Mouse (Mus musculus) liver, embryonic 15.5 days (tissue): ENCODE results near the gene Cacna1d. TPM values are rescaled to one million over a fixed set of nuclear protein-coding genes. Genes with fewer than 3 reads are reported as not detected.

Source experiments
- ATAC-seq: fragments of 200-750 bp; cut with Nextera tagmentation; 2 replicates; pipeline ENCODE4 v1.8.0; 2017; ENCODE audit warnings: moderate number of reproducible peaks, mild to moderate bottlenecking, moderate library complexity; ENCODE audit not compliant: insufficient read depth
- H3K27ac ChIP-seq: fragments of 300-500 bp; sonication (generic); replicated peaks from 2 replicates; pipeline ENCODE4 v1.5.1; 2015; ENCODE audit warnings: mild to moderate bottlenecking, inconsistent platforms
- H3K27me3 ChIP-seq: fragments of 300-500 bp; sonication (generic); 2 replicates; pipeline ENCODE4 v1.6.1; 2015; ENCODE audit warnings: mild to moderate bottlenecking, inconsistent platforms
- H3K36me3 ChIP-seq: fragments of 300-500 bp; sonication (generic); replicated peaks from 2 replicates; pipeline ENCODE4 v1.6.1; 2015; ENCODE audit warnings: moderate library complexity, mild to moderate bottlenecking, inconsistent platforms
- H3K4me1 ChIP-seq: fragments of 300-500 bp; sonication (generic); replicated peaks from 2 replicates; pipeline ENCODE4 v1.6.1; 2015; ENCODE audit warnings: inconsistent platforms
- H3K4me2 ChIP-seq: fragments of 300-500 bp; sonication (generic); 2 replicates; pipeline ENCODE4 v1.6.1; 2015; ENCODE audit warnings: moderate library complexity, mild to moderate bottlenecking, inconsistent platforms
- H3K4me3 ChIP-seq: fragments of 300-500 bp; sonication (generic); replicated peaks from 2 replicates; pipeline ENCODE4 v1.5.1; 2015; ENCODE audit warnings: mild to moderate bottlenecking, inconsistent platforms
- H3K9ac ChIP-seq: fragments of 300-500 bp; sonication (generic); 2 replicates; pipeline ENCODE4 v1.6.1; 2015; ENCODE audit warnings: moderate library complexity, mild to moderate bottlenecking, inconsistent platforms
- H3K9me3 ChIP-seq: fragments of 300-500 bp; sonication (generic); replicated peaks from 2 replicates; pipeline ENCODE4 v1.6.1; 2016; ENCODE audit warnings: inconsistent platforms
- WGBS: fragments of 180-500 bp; shearing (Covaris S2); methylation state at CpG from one replicate; pipeline ENCODE4 v1.1.7; 2015; ENCODE audit warnings: mixed read lengths; ENCODE audit not compliant: insufficient replicate concordance; 5-methylcytosine and 5-hydroxymethylcytosine counted together
- polyA plus RNA-seq: library from polyadenylated mRNA; unstranded; fragments of >200 nt; fragmentation: Nextera tagmentation; extraction: Ambion mirVana; gene quantifications from 2 replicates; pipeline ENCODE4 v1.2.1, GENCODE M21; 2015

Cacna1d gene
- polyA plus RNA-seq, 1 experiment from 2014 or later, result 0.17 TPM

DNA sequence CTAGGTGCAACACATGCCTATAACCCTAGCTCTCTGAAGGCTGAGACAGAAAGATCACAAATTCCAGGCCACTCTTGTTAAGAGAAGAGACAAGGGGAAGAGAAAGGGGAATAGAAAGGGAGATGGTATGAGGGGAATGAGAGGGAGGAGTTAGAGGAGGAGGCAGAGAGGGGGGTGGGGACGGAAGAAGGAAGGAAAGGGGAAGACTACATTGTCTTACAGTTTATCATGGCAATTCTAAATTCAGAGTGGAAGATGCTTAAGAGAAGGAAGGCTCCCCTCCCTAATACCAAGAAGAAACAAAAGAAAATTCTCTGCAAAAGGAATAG lies 199.2 kb downstream of the Cacna1d start:
- ATAC-seq, result no peak
- no peak overlapping the region for H3K9ac ChIP-seq
- H3K27ac ChIP-seq, result no peak overlapping the region
- H3K27me3 ChIP-seq, result no peaks in the 10 kb centered on the region
- H3K4me2 ChIP-seq, result no peak overlapping the region
- H3K4me1 ChIP-seq, result no peaks in the 10 kb centered on the region
- no peak overlapping the region for H3K4me3 ChIP-seq
- 24% methylated on average over 1 of the region's 1 CpGs for WGBS
- H3K9me3 ChIP-seq, result no peaks in the 10 kb centered on the region
- no peaks in the 10 kb centered on the region for H3K36me3 ChIP-seq

DNA sequence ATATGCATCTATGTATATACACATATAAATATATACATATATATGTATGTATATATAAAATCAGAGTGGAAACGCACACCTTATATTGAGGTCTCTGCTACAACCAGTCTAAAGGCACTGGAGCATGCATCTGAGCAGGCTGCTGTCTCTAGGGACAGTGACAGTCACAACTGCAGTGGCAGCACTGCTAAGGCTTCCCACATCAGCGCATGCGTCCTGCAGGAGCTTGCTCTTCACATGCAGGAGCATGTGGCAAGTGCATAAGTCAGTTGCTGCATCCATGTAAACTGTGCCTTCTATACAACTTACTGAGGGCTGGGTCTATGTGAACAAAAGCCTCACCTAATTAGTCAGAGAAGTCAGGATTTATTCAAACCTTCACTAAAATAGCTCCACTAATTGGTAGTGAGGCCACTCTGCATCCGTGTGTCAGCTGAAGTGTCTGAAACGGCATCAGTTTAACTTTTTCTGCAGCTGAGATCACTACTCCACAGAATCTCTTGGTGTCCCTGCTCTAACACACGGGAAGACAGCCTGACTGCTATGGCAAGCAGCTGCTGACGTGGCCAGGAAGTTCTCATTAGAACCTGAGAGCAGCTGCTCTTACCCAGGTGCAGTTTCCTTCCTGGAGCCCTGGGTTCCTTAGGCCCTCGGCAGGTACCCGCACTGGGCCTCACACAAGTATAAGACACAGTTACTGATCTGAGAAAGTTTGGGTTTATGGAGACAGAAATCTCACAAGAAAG lies 199.7 kb downstream of the Cacna1d start:
- Histone ChIP-seq H3K36me3 (no peaks in the 10 kb centered on the region), H3K9me3 (no peaks in the 10 kb centered on the region), H3K27me3 (no peaks in the 10 kb centered on the region), H3K4me1 (no peaks in the 10 kb centered on the region), H3K4me2 (no peak overlapping the region), H3K4me3 (no peak overlapping the region), H3K27ac (no peak overlapping the region), H3K9ac (no peak overlapping the region)
- ATAC-seq, result no peak
- WGBS, result 55% methylated on average over 9 of the region's 9 CpGs

DNA sequence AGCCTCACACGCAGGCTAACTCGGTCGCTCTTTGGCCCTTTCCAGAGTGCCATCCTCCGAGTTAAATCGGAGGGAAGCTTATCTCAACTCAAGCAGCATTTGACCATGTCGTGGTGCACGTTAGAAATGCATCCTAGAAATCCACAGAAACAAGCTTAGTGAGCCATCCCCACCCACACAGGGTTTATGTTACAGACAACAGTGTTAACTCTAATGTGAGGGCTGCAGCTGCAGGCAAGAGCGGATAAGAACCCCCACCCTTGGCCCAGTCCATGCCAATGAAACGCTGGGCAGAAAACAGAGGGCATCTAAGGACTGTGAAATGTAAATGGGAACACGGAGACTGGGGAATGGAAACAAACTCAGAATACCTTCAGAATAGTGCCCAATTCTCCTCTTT lies 206.8 kb downstream of the Cacna1d start:
- no peaks in the 10 kb centered on the region for H3K9me3 ChIP-seq
- 59% methylated on average over 10 of the region's 10 CpGs for WGBS
- no peak overlapping the region for H3K4me3 ChIP-seq
- no peak overlapping the region for H3K4me2 ChIP-seq
- no peak overlapping the region for H3K9ac ChIP-seq
- no peaks in the 10 kb centered on the region for H3K36me3 ChIP-seq
- H3K27ac ChIP-seq, result no peak overlapping the region
- H3K27me3 ChIP-seq, result no peaks in the 10 kb centered on the region
- no peaks in the 10 kb centered on the region for H3K4me1 ChIP-seq
- ATAC-seq, result no peak

DNA sequence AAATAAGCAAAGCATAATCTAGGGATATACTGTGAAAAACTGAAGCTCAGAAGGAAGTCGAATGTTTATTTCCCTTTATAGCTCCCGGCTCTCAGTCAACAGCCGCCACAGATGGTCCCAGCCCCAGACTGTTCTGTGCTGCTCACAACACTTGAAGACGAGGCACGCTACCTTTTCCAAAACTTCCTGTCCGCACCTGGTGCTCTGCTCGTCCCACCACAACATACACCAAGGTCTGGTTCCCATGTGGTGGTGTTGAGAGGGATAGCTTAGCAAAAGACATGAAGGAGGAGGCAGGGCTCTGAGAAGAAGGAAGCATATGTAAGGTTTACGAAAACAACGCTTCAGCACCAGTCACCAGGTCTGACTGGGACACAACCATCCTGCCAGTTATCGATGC lies 207.2 kb downstream of the Cacna1d start:
- Histone ChIP-seq H3K36me3 (no peaks in the 10 kb centered on the region), H3K4me2 (no peak overlapping the region), H3K9me3 (no peaks in the 10 kb centered on the region), H3K4me3 (no peak overlapping the region), H3K4me1 (no peaks in the 10 kb centered on the region), H3K9ac (no peak overlapping the region), H3K27me3 (no peaks in the 10 kb centered on the region), H3K27ac (no peak overlapping the region)
- no peak for ATAC-seq
- WGBS, result 48% methylated on average over 10 of the region's 10 CpGs

DNA sequence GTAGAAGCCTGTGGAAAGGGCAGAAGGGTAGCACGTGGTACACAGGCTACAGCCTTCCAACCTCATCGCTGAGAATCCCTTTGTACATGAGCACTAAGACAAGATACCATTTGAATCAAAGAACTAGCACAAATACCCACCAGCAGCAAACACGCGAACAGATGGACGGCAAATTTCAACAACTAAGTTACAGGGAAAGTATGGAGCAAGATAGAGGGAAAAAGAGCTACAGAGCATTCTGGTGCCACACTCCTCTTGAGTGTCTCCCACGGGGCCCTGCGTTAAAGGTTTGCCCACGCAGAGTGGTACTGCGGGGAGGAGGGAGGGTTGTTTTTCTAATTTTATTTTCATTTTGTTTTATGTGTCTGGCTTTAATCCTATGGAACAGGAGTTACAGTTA lies 215.7 kb downstream of the Cacna1d start:
- Histone ChIP-seq H3K4me2 (no peak overlapping the region), H3K27ac (no peak overlapping the region), H3K9ac (no peak overlapping the region), H3K4me1 (no peaks in the 10 kb centered on the region), H3K4me3 (no peak overlapping the region), H3K9me3 (no peaks in the 10 kb centered on the region), H3K27me3 (no peaks in the 10 kb centered on the region; the same call in 1 of the 2 replicates), H3K36me3 (no peaks in the 10 kb centered on the region)
- WGBS, result 72% methylated on average over 9 of the region's 9 CpGs
- no peak for ATAC-seq

DNA sequence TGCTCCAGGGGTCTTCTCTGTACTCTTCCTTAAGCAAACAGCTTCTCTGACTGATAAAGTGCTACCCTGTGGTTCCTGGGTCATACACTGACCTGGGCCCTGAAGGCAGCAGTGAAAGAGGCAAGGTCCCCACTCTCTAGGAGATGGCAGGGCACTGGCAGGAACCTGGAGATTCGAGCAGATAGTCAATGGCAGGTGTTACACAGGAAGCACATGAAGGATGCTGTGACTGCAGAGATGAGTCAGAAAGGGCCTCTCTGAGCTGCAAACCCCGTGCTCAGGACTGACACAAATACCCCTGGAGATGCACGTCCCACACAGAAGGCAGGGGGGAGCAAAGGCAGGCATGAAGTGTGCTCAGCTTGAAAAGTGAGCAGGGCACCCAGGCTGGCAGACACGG lies 218.3 kb downstream of the Cacna1d start:
- no peak overlapping the region for H3K4me2 ChIP-seq
- no peak for ATAC-seq

DNA sequence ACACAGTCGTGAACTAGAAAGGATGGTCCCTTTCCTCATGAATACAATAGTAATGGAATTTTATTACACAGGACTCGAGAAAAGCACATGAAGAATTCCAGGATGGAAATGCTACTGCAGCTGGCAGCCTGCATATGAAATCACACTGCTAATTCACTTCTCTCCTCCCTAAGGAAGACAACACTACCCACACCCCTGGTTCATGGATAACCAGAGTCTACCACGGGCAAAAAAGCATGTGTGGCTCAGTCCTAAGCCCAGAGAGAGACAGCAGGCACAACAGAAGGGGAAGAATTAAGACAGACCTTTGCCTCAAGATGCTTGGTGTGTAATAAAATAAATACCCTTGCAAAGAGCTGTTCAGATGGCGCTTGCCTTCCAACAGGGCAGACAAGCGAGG lies 218.7 kb downstream of the Cacna1d start:
- no peaks in the 10 kb centered on the region for H3K9me3 ChIP-seq
- H3K9ac ChIP-seq, result no peak overlapping the region
- peaks cover 3% of the 10 kb centered on the region; the same call in 1 of the 2 replicates for H3K27me3 ChIP-seq
- no peaks in the 10 kb centered on the region for H3K36me3 ChIP-seq
- no peak overlapping the region for H3K4me2 ChIP-seq
- H3K4me1 ChIP-seq, result no peaks in the 10 kb centered on the region
- no peak for ATAC-seq
- H3K4me3 ChIP-seq, result no peak overlapping the region
- WGBS, result 62% methylated on average over 5 of the region's 5 CpGs
- no peak overlapping the region for H3K27ac ChIP-seq

More for the DNA sequence above, 218.3 kb downstream of the Cacna1d start:
- H3K27me3 ChIP-seq, result peaks cover 3% of the 10 kb centered on the region; the same call in 1 of the 2 replicates
- H3K27ac ChIP-seq, result no peak overlapping the region
- WGBS, result 49% methylated on average over 4 of the region's 4 CpGs
- no peaks in the 10 kb centered on the region for H3K36me3 ChIP-seq
- no peak overlapping the region for H3K4me3 ChIP-seq
- no peaks in the 10 kb centered on the region for H3K4me1 ChIP-seq
- no peak overlapping the region for H3K9ac ChIP-seq
- H3K9me3 ChIP-seq, result no peaks in the 10 kb centered on the region

DNA sequence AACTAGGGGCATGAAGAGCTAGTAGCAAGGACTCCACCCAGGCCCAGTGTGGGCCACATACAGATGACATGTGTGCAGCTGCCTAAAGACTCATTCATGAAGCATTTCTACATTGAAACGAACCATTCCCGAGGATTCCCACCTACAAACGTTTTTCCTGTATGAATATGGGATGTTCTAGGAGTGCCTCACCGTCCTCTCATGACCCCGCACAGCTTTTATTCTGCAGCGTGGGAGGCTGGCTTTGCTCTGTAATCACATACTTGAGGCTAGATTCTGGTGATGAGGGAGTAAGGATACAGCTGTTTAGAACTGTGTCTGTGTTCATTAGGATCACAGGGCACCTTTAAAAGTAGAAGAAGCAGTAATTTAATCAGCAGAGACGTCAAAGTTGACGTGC lies 219.4 kb downstream of the Cacna1d start:
- H3K9me3 ChIP-seq, result no peaks in the 10 kb centered on the region
- H3K4me2 ChIP-seq, result no peak overlapping the region
- H3K9ac ChIP-seq, result no peak overlapping the region
- no peak overlapping the region for H3K27ac ChIP-seq
- no peaks in the 10 kb centered on the region for H3K36me3 ChIP-seq
- 59% methylated on average over 8 of the region's 8 CpGs for whole genome bisulfite sequencing
- peaks cover 3% of the 10 kb centered on the region; the same call in 1 of the 2 replicates for H3K27me3 ChIP-seq
- H3K4me1 ChIP-seq, result no peaks in the 10 kb centered on the region
- no peak overlapping the region for H3K4me3 ChIP-seq
- no peak for ATAC-seq

DNA sequence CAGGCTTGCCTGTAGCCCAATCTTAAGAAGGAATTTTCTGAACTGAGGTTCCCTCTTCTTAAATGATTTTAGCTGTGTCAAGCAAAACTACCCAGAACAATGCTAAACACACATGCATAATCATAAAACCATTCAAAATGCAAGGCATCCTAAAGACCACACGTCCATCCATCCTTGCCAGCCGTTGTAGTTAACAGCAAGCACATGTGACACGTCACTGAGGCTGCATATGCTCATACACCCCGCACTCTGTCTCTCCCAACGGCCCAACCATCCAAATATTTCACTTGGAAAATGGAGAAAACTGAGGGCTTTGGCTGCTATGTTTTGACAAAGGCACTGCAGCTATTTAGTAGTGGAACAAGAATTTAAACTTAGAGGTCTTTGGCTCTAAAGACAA lies 220.9 kb downstream of the Cacna1d start:
- H3K9ac ChIP-seq, result no peak overlapping the region
- H3K27ac ChIP-seq, result no peak overlapping the region
- H3K4me2 ChIP-seq, result no peak overlapping the region
- 62% methylated on average over 5 of the region's 5 CpGs for WGBS
- H3K27me3 ChIP-seq, result peaks cover 3% of the 10 kb centered on the region; the same call in 1 of the 2 replicates
- H3K4me3 ChIP-seq, result no peak overlapping the region
- no peaks in the 10 kb centered on the region for H3K9me3 ChIP-seq
- H3K36me3 ChIP-seq, result no peaks in the 10 kb centered on the region
- ATAC-seq, result no peak
- H3K4me1 ChIP-seq, result peaks cover 10% of the 10 kb centered on the region

DNA sequence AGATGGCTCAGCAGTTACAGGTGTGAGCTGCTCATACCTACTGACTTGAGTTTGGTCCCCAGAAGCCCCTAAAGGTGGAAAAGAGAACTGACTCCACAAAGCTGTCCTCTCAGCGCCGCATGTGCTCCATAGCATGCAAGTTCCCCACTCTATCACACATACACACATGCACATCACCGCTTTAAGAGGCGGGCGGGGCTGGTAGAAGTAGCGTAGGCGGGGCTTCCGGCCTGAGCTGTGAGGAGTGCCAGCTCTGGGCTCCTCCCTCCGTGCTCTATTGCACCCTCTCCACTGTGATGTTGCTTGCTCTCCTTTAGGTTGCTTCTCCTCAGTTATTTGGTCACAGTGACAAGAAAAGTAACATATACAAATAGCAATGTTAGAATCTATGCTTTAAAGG lies 225.5 kb downstream of the Cacna1d start:
- Histone ChIP-seq H3K9me3 (no peaks in the 10 kb centered on the region), H3K27me3 (0 out of 2 replicates have a peak, but pooled peaks cover 3% of the 10 kb centered on the region), H3K4me3 (no peak overlapping the region), H3K4me1 (peaks cover 26% of the 10 kb centered on the region), H3K27ac (no peak overlapping the region), H3K9ac (no peak overlapping the region), H3K36me3 (no peaks in the 10 kb centered on the region), H3K4me2 (no peak overlapping the region)
- peak; percentile 91 for ATAC-seq
- WGBS, result 46% methylated on average over 9 of the region's 9 CpGs

DNA sequence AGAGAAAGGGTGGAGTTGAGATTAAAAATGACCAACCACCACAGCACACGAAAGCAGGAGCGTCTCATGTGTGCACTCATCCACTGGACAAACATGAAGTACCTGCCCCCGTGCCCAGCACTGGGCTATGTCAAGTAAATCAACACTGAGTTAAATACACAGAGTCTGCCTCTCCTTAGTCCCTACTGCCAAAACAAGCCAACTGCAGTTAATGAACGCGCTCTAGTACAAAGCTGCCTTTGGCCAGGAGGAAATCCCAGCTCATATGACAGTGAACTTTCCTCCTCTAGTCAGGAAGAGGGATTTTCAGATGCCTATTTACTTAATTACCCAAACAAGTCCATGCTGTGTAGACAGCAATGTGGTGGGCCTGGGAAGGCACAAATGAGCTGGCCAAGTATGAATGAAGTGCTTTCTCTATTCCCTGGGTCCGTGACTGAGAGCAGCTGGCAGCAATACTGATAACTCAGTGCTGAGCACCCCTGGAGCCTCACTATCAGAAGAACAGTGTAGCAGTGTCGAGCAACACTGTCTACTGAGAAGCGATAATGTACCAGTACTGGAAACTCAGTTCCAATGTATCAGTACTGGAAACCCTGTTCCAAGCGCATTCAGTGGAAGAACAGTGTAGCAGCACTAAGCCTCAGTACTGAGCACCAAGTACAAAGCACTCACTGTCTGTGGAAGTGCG lies 229.5 kb downstream of the Cacna1d start:
- WGBS, result 58% methylated on average over 10 of the region's 10 CpGs
- H3K9me3 ChIP-seq, result no peaks in the 10 kb centered on the region
- ATAC-seq, result peak; percentile 77
- H3K4me3 ChIP-seq, result no peak overlapping the region
- peak overlapping the region; percentile 19 for H3K4me2 ChIP-seq
- H3K27me3 ChIP-seq, result peaks cover 5% of the 10 kb centered on the region; the same call in 1 of the 2 replicates
- H3K4me1 ChIP-seq, result peaks cover 26% of the 10 kb centered on the region
- H3K27ac ChIP-seq, result peak overlapping the region; percentile 26; the same call in 1 of the 2 replicates
- H3K9ac ChIP-seq, result no peak overlapping the region
- H3K36me3 ChIP-seq, result no peaks in the 10 kb centered on the region
